ENCODE assay signal across 1 mouse cellular context in genomic region chr3:107689245-107689644, GRCm38 (mm10).
TF ChIP-seq lines count a peak whose summit lies in the region.

No protein-coding gene starts in this region.

TF ChIP-seq in MEL, 35 proteins besides CTCF, POLR2A, EP300 and RAD21:
- TF ChIP-seq NRF1 (IDR thresholded peaks at IDR 0.05; ENCODE audit: insufficient read depth, low read depth, low read length, poor library complexity, severe bottlenecking): no peak
- TF ChIP-seq ETS1 (IDR thresholded peaks at IDR 0.05; ENCODE audit: low read depth, low read length): 0 out of 2 replicates have a peak, but pooled peaks have one; percentile 14
- peak; percentile 61; the same call in 1 of the 2 replicates for TF ChIP-seq GATA1 (IDR thresholded peaks at IDR 0.05; ENCODE audit: low read depth, low read length)
